Mouse (Mus musculus): ENCODE data around the gene Atg5. TPM values are rescaled to one million over a fixed set of nuclear protein-coding genes. Genes with fewer than 3 reads are reported as not detected.

Gene Atg5
- polyA plus RNA-seq, 1 experiment from 2014 or later: 24.2 TPM

- no peaks in the 10 kb centered on the region for H3K27me3 ChIP-seq (replicated peaks)
- peaks cover 35% of the 10 kb centered on the region for H3K36me3 ChIP-seq
- H3K4me2 ChIP-seq: no peak overlapping the region
- no peak for ATAC-seq (ENCODE audit: extremely low read depth, insufficient number of reproducible peaks, low FRiP score, low TSS enrichment)
- H3K4me3 ChIP-seq: no peak overlapping the region
- no peak overlapping the region for H3K27ac ChIP-seq (replicated peaks)
- 26% methylated on average over 1 of the region's 1 CpGs for WGBS
- peaks cover 6% of the 10 kb centered on the region for H3K4me1 ChIP-seq
- H3K9me3 ChIP-seq: no peaks in the 10 kb centered on the region
- H3K9ac ChIP-seq: no peak overlapping the region
These were observed 16.9 kb downstream of the Atg5 start for GRCm38 (mm10) chr10:44285106-44285505.

- H3K4me3 ChIP-seq: no peak overlapping the region
- no peak overlapping the region for H3K9ac ChIP-seq
- no peaks in the 10 kb centered on the region for H3K27me3 ChIP-seq (replicated peaks)
- peaks cover 44% of the 10 kb centered on the region for H3K36me3 ChIP-seq
- H3K9me3 ChIP-seq: no peaks in the 10 kb centered on the region
- WGBS: 76% methylated on average over 4 of the region's 4 CpGs
- no peak for ATAC-seq (ENCODE audit: extremely low read depth, insufficient number of reproducible peaks, low FRiP score, low TSS enrichment)
- H3K27ac ChIP-seq (replicated peaks): no peak overlapping the region
- no peak overlapping the region for H3K4me2 ChIP-seq
- peaks cover 6% of the 10 kb centered on the region for H3K4me1 ChIP-seq
These were observed 17.8 kb downstream of the Atg5 start for GRCm38 (mm10) chr10:44285935-44286334.

- no peak for ATAC-seq (ENCODE audit: extremely low read depth, insufficient number of reproducible peaks, low FRiP score, low TSS enrichment)
- no peak overlapping the region for H3K27ac ChIP-seq (replicated peaks)
- H3K9ac ChIP-seq: no peak overlapping the region
- H3K4me3 ChIP-seq: no peak overlapping the region
- peaks cover 48% of the 10 kb centered on the region for H3K36me3 ChIP-seq
- no peaks in the 10 kb centered on the region for H3K9me3 ChIP-seq
- H3K4me2 ChIP-seq: no peak overlapping the region
- H3K27me3 ChIP-seq (replicated peaks): no peaks in the 10 kb centered on the region
- WGBS: 86% methylated on average over 2 of the region's 2 CpGs
- H3K4me1 ChIP-seq: no peaks in the 10 kb centered on the region
These were observed 22.7 kb downstream of the Atg5 start for GRCm38 (mm10) chr10:44290876-44291275.

GRCm38 (mm10) chr10:44292205-44292604 lies 24.0 kb downstream of the Atg5 start:
- Histone ChIP-seq H3K27ac (replicated peaks) (no peak overlapping the region), H3K27me3 (replicated peaks) (no peaks in the 10 kb centered on the region), H3K9ac (no peak overlapping the region), H3K4me3 (no peak overlapping the region), H3K36me3 (peaks cover 39% of the 10 kb centered on the region), H3K4me1 (no peaks in the 10 kb centered on the region), H3K4me2 (no peak overlapping the region), H3K9me3 (no peaks in the 10 kb centered on the region)
- WGBS: 58% methylated on average over 3 of the region's 3 CpGs
- ATAC-seq (ENCODE audit: extremely low read depth, insufficient number of reproducible peaks, low FRiP score, low TSS enrichment): no peak

GRCm38 (mm10) chr10:44299165-44299564 lies 31.0 kb downstream of the Atg5 start:
- ATAC-seq (ENCODE audit: extremely low read depth, insufficient number of reproducible peaks, low FRiP score, low TSS enrichment): no peak
- Histone ChIP-seq H3K27ac (replicated peaks) (no peak overlapping the region), H3K9me3 (no peaks in the 10 kb centered on the region), H3K4me2 (no peak overlapping the region), H3K27me3 (replicated peaks) (no peaks in the 10 kb centered on the region), H3K4me3 (no peak overlapping the region), H3K36me3 (peaks cover 15% of the 10 kb centered on the region), H3K4me1 (no peaks in the 10 kb centered on the region), H3K9ac (no peak overlapping the region)
- 77% methylated on average over 9 of the region's 9 CpGs for WGBS

GRCm38 (mm10) chr10:44300078-44300477 lies 31.9 kb downstream of the Atg5 start:
- Histone ChIP-seq H3K27me3 (replicated peaks) (no peaks in the 10 kb centered on the region), H3K27ac (replicated peaks) (no peak overlapping the region), H3K4me3 (no peak overlapping the region), H3K4me1 (no peaks in the 10 kb centered on the region), H3K36me3 (peaks cover 18% of the 10 kb centered on the region), H3K4me2 (no peak overlapping the region), H3K9ac (no peak overlapping the region), H3K9me3 (no peaks in the 10 kb centered on the region)
- 76% methylated on average over 4 of the region's 4 CpGs for WGBS
- no peak for ATAC-seq (ENCODE audit: extremely low read depth, insufficient number of reproducible peaks, low FRiP score, low TSS enrichment)

- peaks cover 19% of the 10 kb centered on the region for H3K36me3 ChIP-seq
- no peaks in the 10 kb centered on the region for H3K27me3 ChIP-seq (replicated peaks)
- no peaks in the 10 kb centered on the region for H3K9me3 ChIP-seq
- no peak overlapping the region for H3K4me3 ChIP-seq
- WGBS: 90% methylated on average over 15 of the region's 15 CpGs
- no peak overlapping the region for H3K27ac ChIP-seq (replicated peaks)
- H3K4me1 ChIP-seq: peaks cover 6% of the 10 kb centered on the region
- no peak overlapping the region for H3K4me2 ChIP-seq
- no peak overlapping the region for H3K9ac ChIP-seq
- no peak for ATAC-seq (ENCODE audit: extremely low read depth, insufficient number of reproducible peaks, low FRiP score, low TSS enrichment)
These were observed 35.6 kb downstream of the Atg5 start for GRCm38 (mm10) chr10:44303648-44304329.

- peaks cover 19% of the 10 kb centered on the region for H3K36me3 ChIP-seq
- H3K4me3 ChIP-seq: no peak overlapping the region
- no peak overlapping the region for H3K27ac ChIP-seq (replicated peaks)
- H3K27me3 ChIP-seq (replicated peaks): no peaks in the 10 kb centered on the region
- H3K9ac ChIP-seq: no peak overlapping the region
- H3K4me2 ChIP-seq: no peak overlapping the region
- H3K4me1 ChIP-seq: peaks cover 9% of the 10 kb centered on the region
- ATAC-seq (ENCODE audit: extremely low read depth, insufficient number of reproducible peaks, low FRiP score, low TSS enrichment): no peak
- 86% methylated on average over 3 of the region's 3 CpGs for WGBS
- no peaks in the 10 kb centered on the region for H3K9me3 ChIP-seq
These were observed 36.2 kb downstream of the Atg5 start for GRCm38 (mm10) chr10:44304330-44304717.

- Histone ChIP-seq H3K4me3 (no peak overlapping the region), H3K4me2 (no peak overlapping the region), H3K4me1 (peaks cover 11% of the 10 kb centered on the region), H3K36me3 (peaks cover 19% of the 10 kb centered on the region), H3K27me3 (replicated peaks) (no peaks in the 10 kb centered on the region), H3K9me3 (no peaks in the 10 kb centered on the region), H3K9ac (no peak overlapping the region), H3K27ac (replicated peaks) (no peak overlapping the region)
- no peak for ATAC-seq (ENCODE audit: extremely low read depth, insufficient number of reproducible peaks, low FRiP score, low TSS enrichment)
- 78% methylated on average over 3 of the region's 3 CpGs for WGBS
These were observed 36.7 kb downstream of the Atg5 start for GRCm38 (mm10) chr10:44304845-44305244.

- H3K27me3 ChIP-seq (replicated peaks): no peaks in the 10 kb centered on the region
These were observed 38.1 kb downstream of the Atg5 start for GRCm38 (mm10) chr10:44306308-44306707.

GRCm38 (mm10) chr10:44308280-44308679 lies 40.1 kb downstream of the Atg5 start:
- Histone ChIP-seq H3K36me3 (peaks cover 19% of the 10 kb centered on the region), H3K9me3 (no peaks in the 10 kb centered on the region), H3K27me3 (replicated peaks) (no peaks in the 10 kb centered on the region), H3K4me3 (no peak overlapping the region), H3K4me2 (no peak overlapping the region), H3K9ac (no peak overlapping the region), H3K27ac (replicated peaks) (no peak overlapping the region), H3K4me1 (peaks cover 11% of the 10 kb centered on the region)
- no peak for ATAC-seq (ENCODE audit: extremely low read depth, insufficient number of reproducible peaks, low FRiP score, low TSS enrichment)

More at GRCm38 (mm10) chr10:44306308-44306707, 38.1 kb downstream of the Atg5 start:
- Histone ChIP-seq H3K4me1 (peaks cover 11% of the 10 kb centered on the region), H3K9ac (no peak overlapping the region), H3K4me3 (no peak overlapping the region), H3K4me2 (0 out of 2 replicates have a peak overlapping the region, but pooled peaks have one; percentile 0), H3K9me3 (no peaks in the 10 kb centered on the region), H3K27ac (replicated peaks) (no peak overlapping the region), H3K36me3 (peaks cover 19% of the 10 kb centered on the region)
- WGBS: 67% methylated on average over 6 of the region's 6 CpGs
- ATAC-seq (ENCODE audit: extremely low read depth, insufficient number of reproducible peaks, low FRiP score, low TSS enrichment): no peak

- Histone ChIP-seq H3K36me3 (peaks cover 11% of the 10 kb centered on the region), H3K9me3 (no peaks in the 10 kb centered on the region), H3K4me1 (peaks cover 11% of the 10 kb centered on the region), H3K27me3 (replicated peaks) (no peaks in the 10 kb centered on the region), H3K4me2 (no peak overlapping the region), H3K4me3 (no peak overlapping the region), H3K9ac (no peak overlapping the region), H3K27ac (replicated peaks) (no peak overlapping the region)
- 79% methylated on average over 6 of the region's 6 CpGs for WGBS
- ATAC-seq (ENCODE audit: extremely low read depth, insufficient number of reproducible peaks, low FRiP score, low TSS enrichment): no peak
These were observed 41.1 kb downstream of the Atg5 start for GRCm38 (mm10) chr10:44309250-44309649.

Data from heart, embryonic 13.5 days (tissue).